Mouse (Mus musculus): Measurements from ENCODE around the gene Cbx8.

Cbx8 gene

DNA sequence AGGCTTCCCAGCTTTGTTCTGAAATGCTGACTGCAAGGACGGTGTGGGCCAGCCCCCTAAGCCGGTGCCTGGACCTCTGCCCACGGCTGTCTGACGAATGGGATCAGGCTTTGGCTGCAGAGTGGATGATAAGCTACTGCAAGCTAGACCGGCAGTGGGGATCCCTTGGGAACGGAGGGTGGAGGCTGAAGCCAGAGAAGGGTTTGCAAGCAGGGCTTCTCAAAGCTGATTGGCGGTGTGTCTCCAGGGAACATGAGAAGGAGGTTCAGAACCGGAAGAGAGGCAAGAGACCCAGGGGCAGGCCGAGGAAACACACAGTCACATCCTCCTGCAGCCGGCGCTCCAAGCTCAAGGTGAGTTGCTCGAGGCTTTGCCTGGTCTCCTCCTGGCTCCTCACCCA is 14.6 kb downstream of the Cbx8 start:
- DNase-seq, result peak; percentile 10

DNA sequence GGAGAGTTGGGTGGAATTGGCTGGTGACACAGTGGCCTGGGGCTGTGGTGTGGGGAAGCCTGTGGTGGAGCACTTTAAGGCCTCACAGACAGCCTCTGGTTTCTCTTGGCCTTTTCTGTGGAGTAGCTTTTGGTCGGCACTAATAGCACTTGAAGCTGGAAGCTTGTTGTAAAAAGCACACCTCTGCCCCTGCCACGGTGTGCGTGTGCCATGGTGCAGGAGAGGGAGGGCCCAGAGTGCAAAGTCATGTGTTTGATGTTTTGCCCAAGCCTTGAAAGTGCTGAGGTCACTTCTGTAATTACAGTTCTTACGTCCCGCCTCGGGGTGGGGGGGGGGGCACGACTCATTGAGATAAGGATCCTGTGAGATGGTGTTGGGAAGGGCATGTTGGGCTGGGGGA is 16.5 kb downstream of the Cbx8 start:
- no peak for DNase-seq

DNA sequence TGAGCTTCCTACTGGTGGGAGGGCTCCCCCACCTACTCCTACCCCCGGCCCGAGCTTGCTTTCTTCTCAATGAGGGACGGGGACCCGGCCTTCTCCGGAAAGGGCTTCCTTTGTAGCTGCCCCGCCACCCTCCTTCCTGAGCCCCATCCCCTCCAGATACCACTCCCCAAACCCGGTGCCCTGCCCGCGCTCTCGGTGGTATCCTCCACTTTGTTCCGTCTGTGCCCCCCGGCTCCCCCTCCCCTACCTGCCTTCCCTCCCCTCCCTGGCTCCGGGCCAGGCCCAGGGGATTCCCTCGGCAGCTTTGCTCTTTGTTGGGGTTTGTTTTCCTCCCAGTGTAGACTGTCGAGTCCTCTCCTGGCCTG is 17.2 kb downstream of the Cbx8 start:
- DNase-seq, result peak; percentile 18

- peak; percentile 75 for DNase-seq
Measured at GRCm38 (mm10) chr11:119022895-119023615, 17.7 kb downstream of the Cbx8 start, which contains the start of gene Cbx2. Gene Cbx2, plus strand, starts transcription at chr11:119022962.

DNA sequence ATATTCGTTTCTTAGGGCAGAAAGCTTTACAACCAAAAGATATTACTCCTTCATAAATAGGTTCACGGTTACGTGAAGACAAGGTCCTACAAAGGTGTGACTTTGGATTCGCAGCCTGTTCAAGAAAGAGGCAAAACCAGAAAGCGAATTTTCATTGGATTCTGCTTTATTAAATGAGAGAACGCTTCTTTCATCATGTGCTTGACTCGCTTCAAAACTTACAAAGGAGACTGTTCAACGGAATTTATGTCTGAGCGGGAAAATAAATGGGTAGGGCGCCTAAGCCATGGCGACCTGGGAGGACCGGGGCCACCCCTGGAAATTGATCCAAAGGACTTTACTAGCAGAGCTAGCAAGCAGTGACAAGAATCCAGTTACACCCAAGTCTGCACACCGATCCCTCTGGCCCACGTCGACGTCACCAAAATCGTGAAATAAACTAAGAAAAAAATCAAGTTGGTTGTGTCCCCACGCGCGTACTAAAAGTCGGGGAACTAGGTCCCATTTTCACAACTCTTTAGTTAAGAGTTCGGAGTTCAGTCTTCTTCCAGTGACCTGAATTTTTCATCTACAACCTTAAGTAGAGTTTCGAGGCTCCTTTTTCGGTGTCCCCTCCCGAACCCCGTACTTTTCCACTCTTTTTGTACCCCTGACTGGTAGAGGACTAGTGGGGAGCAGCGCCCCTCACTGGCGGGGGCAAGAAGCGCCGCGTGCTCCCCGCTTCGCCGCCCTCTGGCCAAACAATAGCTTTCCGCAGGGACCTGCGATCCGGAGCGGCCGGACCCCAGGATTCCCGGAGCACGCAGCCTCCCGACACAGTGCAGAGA is 18.5 kb downstream of the Cbx8 start:
- peak; percentile 2 for DNase-seq

DNA sequence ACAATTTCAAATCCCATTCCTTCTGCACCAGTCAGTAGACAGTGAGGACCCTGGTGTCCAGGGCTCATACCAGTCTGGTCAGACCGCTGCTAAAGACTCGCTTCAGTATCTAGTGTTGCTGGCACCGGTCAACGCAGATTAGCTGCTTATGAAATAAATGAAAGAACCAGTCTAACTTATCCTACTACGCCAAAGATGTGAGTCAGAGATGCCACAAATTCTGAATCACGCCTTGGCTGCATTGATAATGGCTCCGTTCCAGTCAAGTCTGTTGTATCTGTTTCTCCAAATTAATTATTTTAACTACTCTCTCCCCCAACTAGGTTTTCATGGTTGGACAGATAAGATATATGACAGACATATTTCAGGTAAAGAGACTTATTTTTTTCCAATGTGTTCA is 19.6 kb downstream of the Cbx8 start:
- peak; percentile 2 for DNase-seq

DNA sequence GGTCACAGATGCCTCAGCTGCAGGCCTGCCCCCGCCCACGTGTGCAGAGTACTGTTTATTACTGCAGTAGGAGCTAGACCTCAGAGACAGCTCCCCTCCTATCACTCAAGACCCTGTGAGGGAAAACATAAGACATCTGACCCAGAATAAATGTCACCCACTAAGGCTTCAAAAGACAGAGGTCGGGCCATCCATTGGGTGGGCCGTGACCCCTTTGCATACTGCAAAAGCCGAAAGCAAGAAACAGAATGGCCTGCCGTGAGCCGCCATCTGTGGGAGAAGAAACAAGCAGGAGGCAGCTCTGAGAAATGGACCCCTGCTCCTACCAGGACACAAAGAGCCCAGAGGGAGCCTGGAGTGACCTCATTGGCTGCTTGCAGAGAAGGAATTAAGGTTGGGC is 23.3 kb downstream of the Cbx8 start:
- DNase-seq, result peak; percentile 1

GRCm38 (mm10) chr11:119014455-119014854 is 26.3 kb downstream of the Cbx8 start:
- no peak for DNase-seq

DNA sequence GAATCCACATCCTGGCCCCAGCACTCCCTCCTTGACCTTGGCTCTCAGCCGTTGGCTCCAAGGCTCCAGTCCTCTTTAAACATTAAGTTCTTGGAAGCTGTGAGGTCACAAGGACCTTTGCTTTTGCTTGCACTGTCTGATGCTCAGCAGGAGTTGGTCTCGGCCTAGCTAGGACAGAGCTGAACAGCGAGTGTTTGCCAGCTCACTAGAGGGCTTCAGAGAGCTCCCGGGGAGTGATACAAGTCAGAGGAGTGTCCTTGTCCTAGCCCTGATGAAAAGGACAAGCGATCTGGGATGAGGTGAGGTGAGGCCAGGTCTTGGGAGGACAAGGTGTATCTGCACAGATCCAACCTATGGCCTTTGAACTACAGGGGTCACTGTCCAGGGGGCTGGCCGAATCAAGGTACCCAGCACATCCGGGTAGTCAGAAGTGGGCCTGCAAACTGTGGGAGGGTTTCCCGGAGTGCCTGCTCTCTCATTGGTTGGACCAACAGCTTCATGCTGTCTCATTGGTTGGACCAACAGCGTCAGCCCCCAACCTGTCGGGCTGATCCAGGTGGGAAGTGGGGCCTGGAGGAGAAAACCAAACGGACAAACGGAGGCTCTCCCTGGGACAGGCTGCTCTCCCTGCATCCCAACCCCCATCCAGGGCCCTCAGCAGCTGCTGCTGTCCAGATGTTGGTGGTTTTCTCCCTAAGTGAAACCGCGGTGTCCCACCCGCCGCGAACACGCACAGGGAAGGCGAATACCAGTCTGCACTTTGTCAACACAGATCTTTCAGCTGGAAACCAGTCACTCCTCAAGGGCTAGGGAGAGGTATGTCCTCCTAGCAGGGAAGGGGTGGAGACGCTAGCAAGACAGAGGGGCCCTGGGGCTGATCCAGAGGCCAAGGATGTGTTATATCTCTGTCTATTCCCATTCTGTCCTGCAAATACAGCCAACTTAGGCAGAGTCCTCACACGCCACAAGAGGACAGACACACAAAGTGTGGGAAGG is 33.0 kb downstream of the Cbx8 start:
- DNase-seq, result peak; percentile 2

DNA sequence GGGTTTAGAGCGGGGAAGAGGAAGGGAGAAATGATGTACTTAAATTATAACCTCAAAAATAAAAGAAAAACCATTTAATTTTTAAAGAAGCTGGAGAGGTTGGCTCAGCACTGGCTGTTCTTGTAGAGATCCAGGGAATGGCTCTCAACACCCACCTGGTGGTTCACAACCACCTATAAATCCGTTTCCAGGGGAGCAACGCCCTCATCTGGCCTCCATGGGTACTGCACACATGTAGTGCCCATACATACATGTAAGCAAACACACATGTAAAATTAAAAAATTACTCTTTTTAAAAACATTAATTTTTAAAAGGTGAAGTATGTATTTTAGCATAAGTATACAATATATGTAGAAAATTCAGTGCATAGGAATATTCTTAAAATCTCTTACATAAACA is 34.3 kb downstream of the Cbx8 start:
- DNase-seq, result no peak

DNA sequence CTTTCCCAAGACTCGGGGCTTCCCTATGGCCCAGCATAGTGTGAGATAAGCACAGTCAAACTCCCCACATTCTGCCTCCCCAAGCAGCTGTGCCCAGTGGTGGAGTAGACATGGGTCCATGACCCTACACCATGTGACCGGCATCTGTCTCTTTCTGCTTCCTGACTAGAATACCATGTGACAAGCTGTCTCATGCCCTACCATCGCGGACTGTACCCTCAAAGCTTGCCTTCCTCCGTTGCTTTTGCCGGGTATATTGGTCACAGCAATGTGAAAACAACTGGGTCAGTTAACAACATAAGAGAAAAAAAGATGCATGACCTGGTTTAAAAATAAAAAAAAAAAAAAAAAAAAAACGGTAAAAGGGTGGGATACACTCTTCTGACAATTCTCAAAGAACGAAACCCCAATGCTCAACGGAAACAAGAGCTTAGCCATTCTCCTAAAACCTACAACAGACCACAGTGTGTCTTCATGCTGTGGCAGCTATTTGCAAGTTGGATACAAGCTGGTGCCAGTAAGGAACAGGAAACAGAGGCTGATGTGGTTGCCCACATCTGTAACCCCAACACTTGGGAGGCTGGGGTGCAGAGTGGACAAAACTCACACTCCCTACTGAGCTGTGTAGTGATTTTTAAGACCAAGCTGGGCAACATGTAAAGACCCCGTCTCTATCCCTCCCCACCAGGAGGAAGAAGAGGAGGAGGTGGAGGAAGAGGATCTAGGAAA is 35.1 kb downstream of the Cbx8 start:
- DNase-seq, result no peak

DNA sequence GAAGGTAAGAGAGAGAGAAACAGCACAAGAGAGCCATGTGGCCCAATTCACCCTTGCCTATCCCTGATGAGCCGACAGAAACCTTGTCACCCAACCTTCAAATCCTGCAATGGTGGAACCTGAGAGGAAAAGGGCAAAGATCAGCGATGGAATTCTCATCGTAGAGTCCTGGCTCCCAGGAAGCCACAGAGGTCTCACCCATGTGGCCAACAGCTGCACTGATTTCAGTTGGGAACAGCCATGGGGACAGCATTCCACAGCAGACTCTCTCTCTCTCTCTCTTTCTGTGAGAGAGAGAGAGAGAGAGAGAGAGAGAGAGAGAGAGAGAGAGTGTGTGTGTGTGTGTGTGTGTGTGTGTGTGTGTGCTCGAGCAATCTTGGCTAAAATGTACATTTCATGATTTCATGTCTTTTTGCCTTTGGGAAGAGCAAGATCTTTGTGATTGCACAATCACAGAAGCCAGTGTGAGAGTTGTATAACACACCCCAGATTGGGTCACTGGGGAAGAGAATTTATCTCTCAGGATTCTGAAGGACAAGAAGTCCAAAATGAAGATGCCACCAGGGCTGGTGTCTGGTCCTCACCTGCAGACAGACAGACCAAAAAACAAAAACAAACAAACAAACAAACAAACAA is 39.2 kb downstream of the Cbx8 start:
- no peak for DNase-seq

GRCm38 (mm10) chr11:119000877-119001276 is 39.9 kb downstream of the Cbx8 start:
- DNase-seq, result no peak

GRCm38 (mm10) chr11:118999361-118999804 is 41.4 kb downstream of the Cbx8 start:
- peak; percentile 51 for DNase-seq

DNA sequence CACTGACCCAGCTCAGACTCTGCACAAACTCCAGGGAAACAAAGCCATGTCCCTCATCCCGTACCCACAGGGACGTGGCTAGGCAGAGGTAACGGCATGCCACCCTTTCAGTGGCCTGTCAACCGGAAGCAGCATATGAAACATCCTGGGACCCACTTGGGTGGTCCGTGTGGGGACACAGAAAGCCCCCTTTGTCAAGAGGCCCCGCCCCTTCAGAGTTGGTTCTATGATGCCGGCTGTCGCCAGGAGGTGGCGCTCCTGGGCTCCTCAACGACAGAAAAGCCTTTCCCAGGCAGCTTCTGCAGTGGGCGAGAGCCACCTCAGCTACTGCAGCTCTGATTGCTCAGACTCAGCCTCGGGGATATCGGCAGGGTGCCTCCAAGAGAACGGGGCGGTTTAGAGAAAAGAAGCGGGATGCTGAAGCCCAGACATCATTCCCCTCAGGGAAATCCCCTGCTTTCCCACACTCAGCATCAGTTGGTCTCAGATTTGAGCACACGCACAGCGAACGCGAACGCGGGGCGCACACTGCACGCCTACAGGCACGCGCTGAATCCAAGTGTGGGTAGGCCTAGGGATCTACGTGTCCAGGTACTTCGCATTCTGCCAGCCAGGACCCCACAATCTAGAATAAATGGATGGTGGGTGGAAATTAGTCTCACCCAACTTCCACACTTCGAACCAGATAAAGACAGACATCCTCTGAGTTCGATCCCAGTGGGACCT is 42.1 kb downstream of the Cbx8 start:
- DNase-seq, result peak; percentile 87

- no peak for DNase-seq
Measured at GRCm38 (mm10) chr11:118997182-118997581, 43.6 kb downstream of the Cbx8 start.

- no peak for DNase-seq
Measured at GRCm38 (mm10) chr11:118995448-118995847, 45.3 kb downstream of the Cbx8 start.

DNA sequence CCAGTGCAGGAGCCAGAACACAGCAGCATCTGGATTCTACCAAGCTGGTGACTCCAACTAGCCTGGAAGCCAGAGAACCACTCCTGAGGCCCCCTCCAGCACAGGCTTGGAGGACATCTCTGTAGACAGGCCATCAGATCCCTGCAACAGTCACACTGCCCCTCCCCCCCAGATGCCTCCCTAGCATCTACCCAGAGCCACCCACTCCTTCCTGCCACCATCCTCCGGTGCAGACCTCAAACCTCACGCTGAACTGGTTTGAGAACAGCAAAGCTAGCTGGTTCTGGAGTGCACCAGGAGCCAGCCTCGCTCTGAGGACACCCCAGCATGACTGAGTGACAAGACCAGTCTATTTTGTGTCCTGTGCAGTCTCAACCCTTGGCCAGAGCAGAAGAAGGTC is 48.0 kb downstream of the Cbx8 start:
- DNase-seq, result no peak

DNA sequence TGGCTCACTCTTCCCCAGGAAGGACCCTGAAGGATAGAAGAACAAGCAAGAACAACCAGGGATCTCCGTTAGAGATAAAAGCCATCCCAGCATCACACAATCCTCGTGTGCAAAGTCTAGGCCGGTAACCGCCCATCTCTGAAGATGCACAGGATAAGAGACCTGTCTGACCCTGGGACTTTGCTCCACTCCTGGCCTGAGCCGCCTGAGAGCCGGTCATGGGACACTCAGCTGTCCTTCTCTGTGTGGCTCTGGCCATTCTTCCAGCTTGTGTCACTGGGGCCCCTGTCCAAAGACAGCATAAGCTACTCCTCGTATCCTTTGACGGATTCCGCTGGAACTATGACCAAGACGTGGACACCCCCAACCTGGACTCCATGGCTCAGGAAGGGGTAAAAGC is 52.8 kb downstream of the Cbx8 start, which contains the start of gene Enpp7:
Gene Enpp7, plus strand, starts transcription at position 190 of the 400 bp plus-strand sequence.
- DNase-seq, result no peak
